Mouse (Mus musculus) forebrain, postnatal 0 days (tissue): ENCODE data around the gene Olfr358. TPM values are rescaled to one million over a fixed set of nuclear protein-coding genes. Genes with fewer than 3 reads are reported as not detected.

Experiments used
- ATAC-seq: fragments of 200-750 bp; cut with Nextera tagmentation; 2 replicates; pipeline ENCODE4 v1.8.0; 2017; ENCODE audit warnings: mild to moderate bottlenecking, moderate library complexity
- DNase-seq: peaks from one replicate; pipeline ENCODE4 v3.0.0-alpha.2; 2015
- H3K27ac ChIP-seq: fragments of 300-500 bp; sonication (generic); 2 replicates; pipeline ENCODE4 v1.5.1; 2014; ENCODE audit warnings: low read depth, mild to moderate bottlenecking, antibody characterized with exemption, low read length, moderate library complexity, mixed read lengths
- H3K27me3 ChIP-seq: fragments of 300-500 bp; sonication (generic); 2 replicates; pipeline ENCODE4 v1.6.1; 2014; ENCODE audit warnings: mild to moderate bottlenecking, low read length, mixed read lengths; ENCODE audit not compliant: insufficient read depth
- H3K36me3 ChIP-seq: fragments of 300-500 bp; sonication (generic); 2 replicates; pipeline ENCODE4 v1.6.1; 2014; ENCODE audit warnings: mild to moderate bottlenecking, moderate library complexity; ENCODE audit not compliant: insufficient read depth
- H3K4me1 ChIP-seq: fragments of 300-500 bp; sonication (generic); 2 replicates; pipeline ENCODE4 v1.6.1; 2014; ENCODE audit warnings: antibody characterized with exemption; ENCODE audit not compliant: insufficient read depth
- H3K4me2 ChIP-seq: fragments of 300-500 bp; sonication (generic); 2 replicates; pipeline ENCODE4 v1.6.1; 2014; ENCODE audit warnings: low read depth, mild to moderate bottlenecking, moderate library complexity
- H3K4me3 ChIP-seq: fragments of 300-500 bp; sonication (generic); 2 replicates; pipeline ENCODE4 v1.5.1; 2014; ENCODE audit warnings: low read depth, low read length, mixed read lengths
- H3K9ac ChIP-seq: fragments of 300-500 bp; sonication (generic); 2 replicates; pipeline ENCODE4 v1.6.1; 2014; ENCODE audit warnings: mild to moderate bottlenecking
- H3K9me3 ChIP-seq: fragments of 300-500 bp; sonication (generic); 2 replicates; pipeline ENCODE4 v1.6.1; 2016; ENCODE audit warnings: low read length
- CTCF ChIP-seq: sonication (generic); IDR thresholded peaks from 2 replicates; pipeline ENCODE4 v1.5.1; 2016; ENCODE audit warnings: antibody characterized with exemption, control low read depth, low read depth
- WGBS: fragments of 180-500 bp; shearing (Covaris S2); extraction: QIAGEN DNeasy Blood & Tissue Kit; methylation state at CpG from one replicate; pipeline ENCODE4 v1.1.7; 2014; 5-methylcytosine and 5-hydroxymethylcytosine counted together
- polyA plus RNA-seq: library from polyadenylated mRNA; unstranded; fragments of >200 nt; fragmentation: Nextera tagmentation; extraction: Ambion mirVana; gene quantifications from 2 replicates; pipeline ENCODE4 v1.2.1, GENCODE M21; 2015
- total RNA-seq: library from RNA; depleted of rRNA; stranded (reverse); fragments of >200 nt; gene quantifications from 2 replicates; pipeline ENCODE4 v1.2.3, GENCODE M21; 2014; rRNA removed

Olfr358 gene
- total RNA-seq: not detected in 2 replicates
- not detected in 2 replicates for polyA plus RNA-seq

DNA sequence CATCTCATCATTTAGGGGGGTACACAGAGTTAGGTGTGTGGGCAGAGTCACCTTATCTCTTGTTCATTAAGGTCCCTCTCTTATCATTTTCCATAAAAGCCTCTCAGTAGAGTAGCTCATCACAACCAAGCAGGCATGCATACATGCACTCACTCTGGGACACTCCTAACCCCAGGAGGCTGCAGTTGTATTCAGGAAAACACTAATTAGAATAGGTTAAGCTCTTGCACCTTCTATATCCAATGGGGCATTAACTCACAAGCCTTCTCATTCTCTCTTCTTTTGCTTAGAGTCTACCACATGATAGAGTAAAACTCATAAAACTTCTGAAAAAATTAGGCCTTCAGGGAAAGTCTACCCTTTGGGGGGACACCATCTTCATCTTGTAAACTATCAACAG is at the start of gene Olfr358:
Gene Olfr358 (minus strand): TSS at position 101 of the 400 bp plus-strand sequence.
- Histone ChIP-seq H3K27me3 (no peaks in the 10 kb centered on the region), H3K9ac (no peak within 1 kb of the TSS), H3K4me2 (no peak within 1 kb of the TSS), H3K27ac (no peak within 1 kb of the TSS), H3K4me1 (no peaks in the 10 kb centered on the region), H3K36me3 (no peaks in the 10 kb centered on the region), H3K4me3 (no peak within 1 kb of the TSS), H3K9me3 (0 out of 2 replicates have a peak, but pooled peaks cover 5% of the 10 kb centered on the region)
- no peak for DNase-seq
- no peak for TF ChIP-seq CTCF
- no peak for ATAC-seq

DNA sequence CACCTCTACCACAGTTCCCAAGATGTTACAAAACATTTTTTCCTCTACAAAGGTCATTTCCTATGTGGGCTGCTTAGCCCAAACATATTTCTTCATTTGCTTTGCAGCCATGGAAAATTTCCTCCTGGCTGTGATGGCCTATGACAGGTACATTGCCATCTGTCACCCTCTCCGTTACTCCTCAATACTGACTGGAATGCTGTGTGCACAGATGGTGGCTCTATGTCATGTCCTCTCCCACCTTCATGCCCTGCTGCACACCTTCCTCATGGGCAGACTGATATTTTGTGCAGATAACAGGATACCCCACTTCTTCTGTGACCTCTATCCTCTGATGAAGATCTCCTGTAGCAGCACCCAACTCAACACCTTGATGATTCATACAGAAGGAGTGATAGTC is 12.1 kb downstream of the Olfr358 start:
- Histone ChIP-seq H3K27ac (no peak overlapping the region), H3K9me3 (no peaks in the 10 kb centered on the region), H3K4me2 (no peak overlapping the region), H3K4me1 (no peaks in the 10 kb centered on the region), H3K36me3 (no peaks in the 10 kb centered on the region), H3K9ac (no peak overlapping the region), H3K27me3 (no peaks in the 10 kb centered on the region), H3K4me3 (no peak overlapping the region)
- TF ChIP-seq CTCF: no peak
- WGBS: 76% methylated on average over 1 of the region's 1 CpGs
- ATAC-seq (no peak), DNase-seq (no peak)

DNA sequence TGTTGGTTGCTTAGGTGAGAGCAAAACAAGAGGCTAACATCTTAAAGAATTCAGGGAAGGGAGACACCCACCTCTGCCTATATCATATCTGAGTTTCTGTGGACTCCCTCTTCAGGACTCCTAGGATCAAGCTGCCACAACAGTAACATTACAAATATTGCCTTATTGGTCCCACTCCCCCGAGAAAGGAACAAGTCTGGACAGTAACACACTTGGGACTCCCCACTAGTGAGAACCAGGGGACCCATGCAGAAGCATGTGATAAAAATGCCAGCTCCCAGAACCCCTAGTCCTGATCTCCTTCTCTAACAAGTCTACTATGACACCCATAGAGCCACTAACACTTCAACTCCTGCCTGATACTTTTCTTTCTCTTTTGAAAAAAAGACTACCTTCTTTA is 15.6 kb downstream of the Olfr358 start, which contains the start of gene Olfr357:
Gene Olfr357 (plus strand): TSS at position 301 of the 400 bp plus-strand sequence.
- Histone ChIP-seq H3K4me2 (no peak within 1 kb of the TSS), H3K4me1 (no peaks in the 10 kb centered on the region), H3K27me3 (no peaks in the 10 kb centered on the region), H3K4me3 (no peak within 1 kb of the TSS), H3K27ac (no peak within 1 kb of the TSS), H3K36me3 (no peaks in the 10 kb centered on the region), H3K9me3 (no peaks in the 10 kb centered on the region), H3K9ac (no peak within 1 kb of the TSS)
- ATAC-seq (no peak), DNase-seq (no peak)
- 64% methylated on average over 1 of the region's 1 CpGs for WGBS
- no peak for TF ChIP-seq CTCF

Other genes with a start within 250 kb of the Olfr358 start
- gene Olfr348, start 225.1 kb downstream of the Olfr358 start, total RNA-seq: not detected in 2 replicates
- gene Olfr348, start 225.1 kb downstream of the Olfr358 start, polyA plus RNA-seq: not detected in 2 replicates
- not detected in 2 replicates for gene Olfr50, start 218.8 kb downstream of the Olfr358 start, total RNA-seq
- gene Olfr50, start 218.8 kb downstream of the Olfr358 start, polyA plus RNA-seq: not detected in 2 replicates
- not detected in 2 replicates for gene Olfr3, start 192.3 kb downstream of the Olfr358 start, total RNA-seq
- gene Olfr3, start 192.3 kb downstream of the Olfr358 start, polyA plus RNA-seq: not detected in 2 replicates
- gene Olfr350, start 163.0 kb downstream of the Olfr358 start, total RNA-seq: not detected in 2 replicates
- not detected in 2 replicates for gene Olfr350, start 163.0 kb downstream of the Olfr358 start, polyA plus RNA-seq
- not detected in 2 replicates for gene Olfr351, start 146.7 kb downstream of the Olfr358 start, total RNA-seq
- gene Olfr351, start 146.7 kb downstream of the Olfr358 start, polyA plus RNA-seq: not detected in 2 replicates
- gene Olfr352, start 140.9 kb downstream of the Olfr358 start, total RNA-seq: not detected in 2 replicates
- gene Olfr352, start 140.9 kb downstream of the Olfr358 start, polyA plus RNA-seq: not detected in 2 replicates
- gene Olfr353, start 116.4 kb downstream of the Olfr358 start, total RNA-seq: not detected in 2 replicates
- not detected in 2 replicates for gene Olfr353, start 116.4 kb downstream of the Olfr358 start, polyA plus RNA-seq
- not detected in 2 replicates for gene Olfr354, start 103.7 kb downstream of the Olfr358 start, total RNA-seq
- not detected in 2 replicates for gene Olfr354, start 103.7 kb downstream of the Olfr358 start, polyA plus RNA-seq
- gene Olfr355, start 80.4 kb downstream of the Olfr358 start, total RNA-seq: not detected in 2 replicates
- gene Olfr355, start 80.4 kb downstream of the Olfr358 start, polyA plus RNA-seq: not detected in 2 replicates
- not detected in 2 replicates for gene Olfr356, start 72.2 kb downstream of the Olfr358 start, total RNA-seq
- gene Olfr356, start 72.2 kb downstream of the Olfr358 start, polyA plus RNA-seq: not detected in 2 replicates
- not detected in 2 replicates for gene Olfr357, start 15.5 kb downstream of the Olfr358 start, total RNA-seq
- not detected in 2 replicates for gene Olfr357, start 15.5 kb downstream of the Olfr358 start, polyA plus RNA-seq
- not detected in 2 replicates for gene Olfr360, start 56.4 kb upstream of the Olfr358 start, total RNA-seq
- gene Olfr360, start 56.4 kb upstream of the Olfr358 start, polyA plus RNA-seq: not detected in 2 replicates
- not detected in 2 replicates for gene Olfr361, start 80.0 kb upstream of the Olfr358 start, total RNA-seq
- not detected in 2 replicates for gene Olfr361, start 80.0 kb upstream of the Olfr358 start, polyA plus RNA-seq
- not detected in 2 replicates for gene Olfr362, start 108.6 kb upstream of the Olfr358 start, total RNA-seq
- gene Olfr362, start 108.6 kb upstream of the Olfr358 start, polyA plus RNA-seq: not detected in 2 replicates
- not detected in 2 replicates for gene Olfr364-ps1, start 130.0 kb upstream of the Olfr358 start, total RNA-seq
- not detected in 2 replicates for gene Olfr364-ps1, start 130.0 kb upstream of the Olfr358 start, polyA plus RNA-seq
- not detected in 2 replicates for gene Olfr365, start 178.9 kb upstream of the Olfr358 start, total RNA-seq
- not detected in 2 replicates for gene Olfr365, start 178.9 kb upstream of the Olfr358 start, polyA plus RNA-seq
- gene Olfr366, start 202.2 kb upstream of the Olfr358 start, total RNA-seq: not detected in 2 replicates
- not detected in 2 replicates for gene Olfr366, start 202.2 kb upstream of the Olfr358 start, polyA plus RNA-seq